Mouse (Mus musculus): ENCODE data around the gene Urm1. TPM values are rescaled to one million over a fixed set of nuclear protein-coding genes. Genes with fewer than 3 reads are reported as not detected.
A peak's percentile ranks its signal among the peaks of the same experiment; 100 is the strongest.

Urm1 gene
- polyA plus RNA-seq, 1 experiment from 2014 or later, result 24.6 TPM

GRCm38 (mm10) chr2:29845636-29846035 lies 25.8 kb downstream of the Urm1 start:
- H3K4me2 ChIP-seq (replicated peaks), result peak overlapping the region; percentile 78
- DNase-seq (ENCODE audit: low spot score) (peak; percentile 45), ATAC-seq (ENCODE audit: low FRiP score) (no peak)
- H3K9me3 ChIP-seq (ENCODE audit: control insufficient read depth, low read length), result no peaks in the 10 kb centered on the region
- H3K4me1 ChIP-seq (replicated peaks; ENCODE audit: control insufficient read depth, insufficient read depth, low read length), result peaks cover 47% of the 10 kb centered on the region
- H3K36me3 ChIP-seq (replicated peaks; ENCODE audit: control insufficient read depth, insufficient read depth), result peaks cover 22% of the 10 kb centered on the region
- peak overlapping the region; percentile 95 for H3K9ac ChIP-seq
- H3K4me3 ChIP-seq (replicated peaks; ENCODE audit: low read length), result peak overlapping the region; percentile 69
- no peaks in the 10 kb centered on the region for H3K27me3 ChIP-seq (ENCODE audit: control insufficient read depth, insufficient read depth, low read length)
- 1% methylated on average over 25 of the region's 25 CpGs for WGBS
- H3K27ac ChIP-seq, result peak overlapping the region; percentile 88

- peak; percentile 59 for ATAC-seq (ENCODE audit: low FRiP score)
- no peaks in the 10 kb centered on the region for H3K9me3 ChIP-seq (ENCODE audit: control insufficient read depth, low read length)
- peak overlapping the region; percentile 78 for H3K4me2 ChIP-seq (replicated peaks)
- H3K4me3 ChIP-seq (replicated peaks; ENCODE audit: low read length), result peak overlapping the region; percentile 69
- H3K4me1 ChIP-seq (replicated peaks; ENCODE audit: control insufficient read depth, insufficient read depth, low read length), result peaks cover 45% of the 10 kb centered on the region
- H3K36me3 ChIP-seq (replicated peaks; ENCODE audit: control insufficient read depth, insufficient read depth), result peaks cover 20% of the 10 kb centered on the region
- peak overlapping the region; percentile 95 for H3K9ac ChIP-seq
- DNase-seq (ENCODE audit: low spot score), result peak; percentile 56
- H3K27me3 ChIP-seq (ENCODE audit: control insufficient read depth, insufficient read depth, low read length), result no peaks in the 10 kb centered on the region
- peak overlapping the region; percentile 88 for H3K27ac ChIP-seq
- WGBS, result 2% methylated on average over 45 of the region's 47 CpGs
Measured at GRCm38 (mm10) chr2:29846061-29846853, 26.4 kb downstream of the Urm1 start.

- Histone ChIP-seq H3K27ac (peak overlapping the region; percentile 88; the same call in 1 of the 2 replicates), H3K9me3 (ENCODE audit: control insufficient read depth, low read length) (no peaks in the 10 kb centered on the region), H3K4me1 (replicated peaks; ENCODE audit: control insufficient read depth, insufficient read depth, low read length) (peaks cover 45% of the 10 kb centered on the region), H3K27me3 (ENCODE audit: control insufficient read depth, insufficient read depth, low read length) (no peaks in the 10 kb centered on the region), H3K36me3 (replicated peaks; ENCODE audit: control insufficient read depth, insufficient read depth) (peaks cover 14% of the 10 kb centered on the region), H3K4me2 (replicated peaks) (peak overlapping the region; percentile 78), H3K4me3 (replicated peaks; ENCODE audit: low read length) (peak overlapping the region; percentile 69), H3K9ac (peak overlapping the region; percentile 95)
- WGBS, result 10% methylated on average over 3 of the region's 3 CpGs
- ATAC-seq (ENCODE audit: low FRiP score) (no peak), DNase-seq (ENCODE audit: low spot score) (no peak)
Measured at GRCm38 (mm10) chr2:29846911-29847310, 27.0 kb downstream of the Urm1 start.

GRCm38 (mm10) chr2:29849041-29849440 lies 29.2 kb downstream of the Urm1 start:
- H3K4me1 ChIP-seq (replicated peaks; ENCODE audit: control insufficient read depth, insufficient read depth, low read length), result peaks cover 35% of the 10 kb centered on the region
- no peak overlapping the region for H3K27ac ChIP-seq
- no peaks in the 10 kb centered on the region for H3K9me3 ChIP-seq (ENCODE audit: control insufficient read depth, low read length)
- 16% methylated on average over 8 of the region's 8 CpGs for WGBS
- H3K36me3 ChIP-seq (replicated peaks; ENCODE audit: control insufficient read depth, insufficient read depth), result no peaks in the 10 kb centered on the region
- H3K9ac ChIP-seq, result no peak overlapping the region
- H3K27me3 ChIP-seq (ENCODE audit: control insufficient read depth, insufficient read depth, low read length), result no peaks in the 10 kb centered on the region
- DNase-seq (ENCODE audit: low spot score) (no peak), ATAC-seq (ENCODE audit: low FRiP score) (no peak)
- H3K4me2 ChIP-seq (replicated peaks), result no peak overlapping the region
- H3K4me3 ChIP-seq (replicated peaks; ENCODE audit: low read length), result no peak overlapping the region

GRCm38 (mm10) chr2:29849841-29850480 lies 30.1 kb downstream of the Urm1 start:
- Histone ChIP-seq H3K36me3 (replicated peaks; ENCODE audit: control insufficient read depth, insufficient read depth) (no peaks in the 10 kb centered on the region), H3K9me3 (ENCODE audit: control insufficient read depth, low read length) (no peaks in the 10 kb centered on the region), H3K4me1 (replicated peaks; ENCODE audit: control insufficient read depth, insufficient read depth, low read length) (peaks cover 26% of the 10 kb centered on the region; the same call in 1 of the 2 replicates), H3K4me2 (replicated peaks) (no peak overlapping the region), H3K4me3 (replicated peaks; ENCODE audit: low read length) (no peak overlapping the region), H3K9ac (no peak overlapping the region), H3K27me3 (ENCODE audit: control insufficient read depth, insufficient read depth, low read length) (no peaks in the 10 kb centered on the region), H3K27ac (no peak overlapping the region)
- DNase-seq (ENCODE audit: low spot score), result no peak
- 29% methylated on average over 5 of the region's 5 CpGs for WGBS
- no peak for ATAC-seq (ENCODE audit: low FRiP score)

GRCm38 (mm10) chr2:29852957-29853485 lies 33.1 kb downstream of the Urm1 start:
- H3K9me3 ChIP-seq (ENCODE audit: control insufficient read depth, low read length), result no peaks in the 10 kb centered on the region
- H3K9ac ChIP-seq, result no peak overlapping the region
- no peak overlapping the region for H3K27ac ChIP-seq
- no peak overlapping the region for H3K4me2 ChIP-seq (replicated peaks)
- DNase-seq (ENCODE audit: low spot score) (no peak), ATAC-seq (ENCODE audit: low FRiP score) (no peak)
- no peaks in the 10 kb centered on the region for H3K27me3 ChIP-seq (ENCODE audit: control insufficient read depth, insufficient read depth, low read length)
- H3K4me1 ChIP-seq (replicated peaks; ENCODE audit: control insufficient read depth, insufficient read depth, low read length), result peaks cover 33% of the 10 kb centered on the region
- no peaks in the 10 kb centered on the region for H3K36me3 ChIP-seq (replicated peaks; ENCODE audit: control insufficient read depth, insufficient read depth)
- 9% methylated on average over 4 of the region's 4 CpGs for WGBS
- no peak overlapping the region for H3K4me3 ChIP-seq (replicated peaks; ENCODE audit: low read length)

- no peaks in the 10 kb centered on the region for H3K9me3 ChIP-seq (ENCODE audit: control insufficient read depth, low read length)
- no peak for DNase-seq (ENCODE audit: low spot score)
- no peak overlapping the region for H3K4me3 ChIP-seq (replicated peaks; ENCODE audit: low read length)
- ATAC-seq (ENCODE audit: low FRiP score), result no peak
- H3K9ac ChIP-seq, result no peak overlapping the region
- 34% methylated on average over 5 of the region's 5 CpGs for WGBS
- H3K36me3 ChIP-seq (replicated peaks; ENCODE audit: control insufficient read depth, insufficient read depth), result no peaks in the 10 kb centered on the region
- H3K4me2 ChIP-seq (replicated peaks), result no peak overlapping the region
- H3K27me3 ChIP-seq (ENCODE audit: control insufficient read depth, insufficient read depth, low read length), result no peaks in the 10 kb centered on the region
- peaks cover 33% of the 10 kb centered on the region for H3K4me1 ChIP-seq (replicated peaks; ENCODE audit: control insufficient read depth, insufficient read depth, low read length)
- no peak overlapping the region for H3K27ac ChIP-seq
Measured at GRCm38 (mm10) chr2:29853736-29854135, 33.9 kb downstream of the Urm1 start.

- H3K4me2 ChIP-seq (replicated peaks), result no peak overlapping the region
- DNase-seq (ENCODE audit: low spot score), result no peak
- H3K27ac ChIP-seq, result no peak overlapping the region
- H3K27me3 ChIP-seq (ENCODE audit: control insufficient read depth, insufficient read depth, low read length), result no peaks in the 10 kb centered on the region
- peak overlapping the region; percentile 40; the same call in 1 of the 2 replicates for H3K9ac ChIP-seq
- WGBS, result 28% methylated on average over 10 of the region's 10 CpGs
- no peak for ATAC-seq (ENCODE audit: low FRiP score)
- H3K36me3 ChIP-seq (replicated peaks; ENCODE audit: control insufficient read depth, insufficient read depth), result no peaks in the 10 kb centered on the region
- peaks cover 21% of the 10 kb centered on the region for H3K4me1 ChIP-seq (replicated peaks; ENCODE audit: control insufficient read depth, insufficient read depth, low read length)
- no peaks in the 10 kb centered on the region for H3K9me3 ChIP-seq (ENCODE audit: control insufficient read depth, low read length)
- no peak overlapping the region for H3K4me3 ChIP-seq (replicated peaks; ENCODE audit: low read length)
Measured at GRCm38 (mm10) chr2:29855585-29856210, 35.8 kb downstream of the Urm1 start.
